Mouse (Mus musculus) embryonic facial prominence, embryonic 11.5 days (tissue): Measurements from ENCODE around the gene Rad54l. TPM values are rescaled to one million over a fixed set of nuclear protein-coding genes. Genes with fewer than 3 reads are reported as not detected.

ENCODE experiments used
- ATAC-seq: fragments of 200-750 bp; cut with Nextera tagmentation; replicated peaks from 2 replicates; pipeline ENCODE4 v1.8.0; 2017; ENCODE audit warnings: low read depth; ENCODE audit not compliant: insufficient number of reproducible peaks, low FRiP score, low TSS enrichment
- DNase-seq: peaks from one replicate; pipeline ENCODE4 v3.0.0-alpha.2; 2015; ENCODE audit warnings: low spot score
- H3K27ac ChIP-seq: fragments of 300-500 bp; sonication (generic); replicated peaks from 2 replicates; pipeline ENCODE4 v1.5.1; 2014; ENCODE audit warnings: mild to moderate bottlenecking, low read depth, low read length, control low read depth
- H3K27me3 ChIP-seq: fragments of 300-500 bp; sonication (generic); 2 replicates; pipeline ENCODE4 v1.6.1; 2014; ENCODE audit warnings: mild to moderate bottlenecking, low read length, moderate library complexity, mixed read lengths; ENCODE audit not compliant: control insufficient read depth, insufficient read depth
- H3K36me3 ChIP-seq: fragments of 300-500 bp; sonication (generic); replicated peaks from 2 replicates; pipeline ENCODE4 v1.6.1; 2014; ENCODE audit warnings: low read depth, mild to moderate bottlenecking, low read length, moderate library complexity, mixed read lengths; ENCODE audit not compliant: control insufficient read depth, insufficient read depth
- H3K4me1 ChIP-seq: fragments of 300-500 bp; sonication (generic); 2 replicates; pipeline ENCODE4 v1.6.1; 2014; ENCODE audit warnings: low read length, mixed read lengths; ENCODE audit not compliant: control insufficient read depth, insufficient read depth
- H3K4me2 ChIP-seq: fragments of 300-500 bp; sonication (generic); 2 replicates; pipeline ENCODE4 v1.6.1; 2014; ENCODE audit warnings: low read depth, mild to moderate bottlenecking, control low read depth, low read length, moderate library complexity
- H3K4me3 ChIP-seq: fragments of 300-500 bp; sonication (generic); 2 replicates; pipeline ENCODE4 v1.5.1; 2014; ENCODE audit warnings: low read depth, low read length, control low read depth
- H3K9ac ChIP-seq: fragments of 300-500 bp; sonication (generic); replicated peaks from 2 replicates; pipeline ENCODE4 v1.6.1; 2014; ENCODE audit warnings: mild to moderate bottlenecking, control low read depth, low read length
- H3K9me3 ChIP-seq: fragments of 300-500 bp; sonication (generic); replicated peaks from 2 replicates; pipeline ENCODE4 v1.6.1; 2016; ENCODE audit warnings: mild to moderate bottlenecking, low read length, inconsistent platforms, mixed read lengths; ENCODE audit not compliant: control insufficient read depth
- WGBS: fragments of 180-500 bp; shearing (Covaris S2); extraction: QIAGEN DNeasy Blood & Tissue Kit; methylation state at CpG from one replicate; pipeline ENCODE4 v1.1.7; 2014; 5-methylcytosine and 5-hydroxymethylcytosine counted together
- polyA plus RNA-seq: library from polyadenylated mRNA; unstranded; fragments of >200 nt; fragmentation: Nextera tagmentation; extraction: Ambion mirVana; gene quantifications from 2 replicates; pipeline ENCODE4 v1.2.1, GENCODE M21; 2014

Gene Rad54l
- polyA plus RNA-seq, 1 experiment from 2014 or later: 60.1 TPM

DNA sequence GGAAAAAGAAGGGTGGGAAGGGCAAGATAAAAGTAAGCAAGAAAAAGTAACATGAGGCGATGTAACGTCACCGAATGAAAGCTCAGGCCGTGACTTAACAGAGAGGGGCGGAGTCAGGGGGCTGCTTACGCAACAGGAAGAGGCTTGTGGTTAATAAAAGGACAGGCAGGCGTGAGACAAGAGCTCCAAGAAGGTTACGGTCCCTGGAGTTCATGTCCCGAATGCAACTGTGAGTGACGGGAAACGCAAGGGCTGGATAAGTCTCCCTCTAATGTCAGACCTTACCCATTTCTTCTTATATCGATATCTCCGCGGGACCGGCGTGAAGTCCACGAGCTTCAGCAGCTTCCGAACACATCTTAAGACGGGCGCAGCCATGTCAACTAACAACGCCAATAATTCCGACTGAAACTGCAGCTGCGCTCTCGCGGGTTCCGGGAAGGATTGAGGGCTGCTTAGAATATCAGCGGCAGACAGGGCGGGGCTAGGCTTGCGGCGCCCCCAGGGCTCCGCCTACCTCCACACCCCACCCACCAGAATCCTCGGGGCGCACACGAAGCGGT is 70.0 kb downstream of the Rad54l start, which contains the start of gene Nsun4:
Nsun4 (minus strand) TSS at position 478 of the 563 bp plus-strand sequence.
- peak; percentile 89 for ATAC-seq
- under 1% methylated on average over 35 of the region's 35 CpGs for WGBS
- peak; percentile 92 for DNase-seq

DNA sequence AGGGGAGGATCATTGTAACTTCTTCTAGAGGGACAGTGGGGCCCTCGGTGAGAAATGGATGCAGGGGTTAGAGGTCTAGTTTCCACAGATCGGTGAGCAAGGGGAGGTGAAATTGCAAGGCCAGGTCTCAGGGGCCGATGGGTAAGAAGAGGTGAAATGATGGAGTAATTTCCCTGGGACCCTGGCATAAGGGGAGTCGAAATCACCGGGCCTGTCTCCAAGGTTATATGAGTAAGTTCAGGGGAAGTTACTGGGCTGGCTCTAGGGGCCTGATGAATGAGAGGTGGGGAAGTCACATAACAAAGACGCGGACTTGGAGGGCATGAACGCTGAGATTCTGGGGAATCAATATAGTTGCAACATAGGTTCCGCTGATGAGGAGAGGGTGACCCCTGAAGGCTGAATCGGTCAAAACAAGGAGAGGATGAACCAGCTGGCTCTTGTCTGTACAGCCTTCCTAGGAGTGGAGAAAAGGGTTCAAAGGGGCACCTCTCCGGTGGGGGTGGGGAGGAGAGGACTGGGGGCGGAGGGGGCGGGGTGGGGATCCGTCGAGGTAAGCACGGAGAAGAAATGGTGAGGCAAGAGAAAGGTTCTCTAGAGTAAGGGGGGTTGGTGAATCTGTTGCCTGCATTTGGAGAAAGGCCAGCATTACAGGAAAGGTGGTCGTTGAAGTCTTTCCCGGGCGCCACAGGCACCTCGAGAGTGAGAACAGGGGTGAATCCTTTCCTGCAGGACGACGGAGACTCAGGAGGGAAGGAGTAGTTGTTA is 70.8 kb downstream of the Rad54l start:
- Histone ChIP-seq H3K4me3 (peak overlapping the region; percentile 56), H3K9ac (peak overlapping the region; percentile 61), H3K36me3 (no peaks in the 10 kb centered on the region), H3K4me2 (peak overlapping the region; percentile 60), H3K27me3 (no peaks in the 10 kb centered on the region), H3K27ac (peak overlapping the region; percentile 53; the same call in 1 of the 2 replicates), H3K9me3 (no peaks in the 10 kb centered on the region), H3K4me1 (no peaks in the 10 kb centered on the region; the same call in 1 of the 2 replicates)
- WGBS: 9% methylated on average over 21 of the region's 22 CpGs
- peak; percentile 44 for ATAC-seq
- DNase-seq: peak; percentile 61

More for the DNA sequence above, 70.0 kb downstream of the Rad54l start, which contains the start of gene Nsun4:
- H3K4me1 ChIP-seq: no peaks in the 10 kb centered on the region; the same call in 1 of the 2 replicates
- H3K27ac ChIP-seq: peak within 1 kb of the TSS; percentile 67
- H3K36me3 ChIP-seq: no peaks in the 10 kb centered on the region
- no peaks in the 10 kb centered on the region for H3K9me3 ChIP-seq
- H3K4me2 ChIP-seq: peak within 1 kb of the TSS; percentile 60
- no peaks in the 10 kb centered on the region for H3K27me3 ChIP-seq
- H3K9ac ChIP-seq: peak within 1 kb of the TSS; percentile 61
- peak within 1 kb of the TSS; percentile 56 for H3K4me3 ChIP-seq

DNA sequence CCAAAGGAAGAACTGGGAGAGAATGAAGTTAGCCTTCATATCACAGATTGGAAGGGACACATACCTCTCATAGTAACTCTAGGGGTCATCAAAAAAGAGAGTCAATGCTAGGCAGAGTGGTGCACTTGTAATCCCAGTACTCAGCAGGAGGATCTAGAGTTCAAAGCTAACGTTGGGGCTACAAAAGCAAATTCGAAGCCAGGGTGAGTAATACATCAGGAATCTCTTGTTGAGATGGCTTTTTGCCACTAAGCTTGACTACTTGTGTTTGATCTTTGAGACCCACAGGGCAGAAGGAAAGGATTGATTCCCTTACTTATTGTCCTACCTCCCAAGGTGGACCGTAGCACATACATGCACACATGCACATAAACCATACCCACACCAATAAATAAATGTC is 74.3 kb downstream of the Rad54l start:
- DNase-seq: no peak
- Histone ChIP-seq H3K4me1 (no peaks in the 10 kb centered on the region; the same call in 1 of the 2 replicates), H3K27me3 (no peaks in the 10 kb centered on the region), H3K27ac (no peak overlapping the region), H3K9me3 (no peaks in the 10 kb centered on the region), H3K4me2 (no peak overlapping the region), H3K9ac (no peak overlapping the region), H3K36me3 (no peaks in the 10 kb centered on the region), H3K4me3 (no peak overlapping the region)
- no peak for ATAC-seq
- WGBS: 88% methylated on average over 3 of the region's 3 CpGs

DNA sequence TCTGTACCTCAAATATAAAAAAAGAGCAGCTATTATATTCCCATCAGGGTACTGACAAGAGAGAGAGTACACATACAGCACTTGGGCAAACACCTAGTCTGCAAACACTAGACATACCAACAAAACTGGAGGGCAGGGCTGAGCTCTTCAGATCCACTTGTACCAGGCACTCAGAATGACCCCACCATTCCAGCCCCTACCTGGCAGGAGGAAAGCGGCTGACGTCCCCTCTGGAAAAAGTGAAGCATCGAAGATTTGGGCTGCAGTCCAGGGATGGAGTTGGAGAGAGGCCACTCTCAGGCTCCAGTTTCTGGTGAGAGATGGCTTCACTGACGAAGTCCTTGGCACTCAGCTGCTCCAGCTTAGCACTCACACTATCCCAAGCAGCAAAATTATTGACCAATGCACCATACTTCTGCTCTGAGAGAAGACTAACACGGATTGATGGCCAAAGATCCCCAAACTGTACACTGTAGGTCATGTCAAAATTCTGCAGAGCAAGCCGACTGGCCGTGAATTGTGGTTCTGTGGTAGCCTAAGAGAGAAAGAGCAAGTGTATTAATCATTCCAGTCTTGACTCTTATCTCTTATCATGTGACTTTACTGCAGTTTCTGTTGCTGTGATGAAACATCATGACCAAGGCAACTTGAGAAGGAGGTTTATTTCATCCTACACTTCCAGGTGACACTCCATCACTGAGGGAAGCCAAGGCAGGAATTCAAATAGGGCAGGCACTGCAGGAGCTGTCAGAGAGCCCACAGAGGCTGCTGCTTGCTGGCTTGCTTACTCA is 75.2 kb downstream of the Rad54l start:
- Histone ChIP-seq H3K4me2 (no peak overlapping the region), H3K36me3 (no peaks in the 10 kb centered on the region), H3K9ac (no peak overlapping the region), H3K27me3 (no peaks in the 10 kb centered on the region), H3K9me3 (no peaks in the 10 kb centered on the region), H3K27ac (no peak overlapping the region), H3K4me1 (no peaks in the 10 kb centered on the region; the same call in 1 of the 2 replicates), H3K4me3 (no peak overlapping the region)
- 85% methylated on average over 7 of the region's 7 CpGs for whole genome bisulfite sequencing
- ATAC-seq: no peak
- no peak for DNase-seq

DNA sequence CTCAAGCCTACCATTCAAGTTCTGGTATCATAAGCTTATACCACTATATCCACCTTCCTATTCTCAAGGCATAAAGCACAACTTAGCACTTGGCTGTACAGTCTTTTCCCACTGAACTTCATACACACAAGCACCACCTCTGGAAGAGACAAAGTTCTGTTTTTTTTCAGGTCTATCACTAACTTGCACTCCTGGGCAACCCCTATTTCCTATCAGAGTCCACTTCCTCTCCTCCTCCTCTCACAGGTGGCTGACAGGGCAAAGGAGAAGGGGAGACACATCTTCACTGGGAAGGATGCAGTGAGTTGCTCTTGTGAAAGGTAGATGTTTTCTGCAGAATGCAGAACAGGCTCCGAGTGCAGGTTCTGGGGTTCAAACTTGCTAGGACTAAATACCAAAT is 75.8 kb downstream of the Rad54l start:
- Histone ChIP-seq H3K4me3 (no peak overlapping the region), H3K36me3 (no peaks in the 10 kb centered on the region), H3K4me2 (no peak overlapping the region), H3K27ac (no peak overlapping the region), H3K27me3 (no peaks in the 10 kb centered on the region), H3K4me1 (no peaks in the 10 kb centered on the region; the same call in 1 of the 2 replicates), H3K9ac (no peak overlapping the region), H3K9me3 (no peaks in the 10 kb centered on the region)
- ATAC-seq (no peak), DNase-seq (no peak)
- 89% methylated on average over 1 of the region's 1 CpGs for WGBS

DNA sequence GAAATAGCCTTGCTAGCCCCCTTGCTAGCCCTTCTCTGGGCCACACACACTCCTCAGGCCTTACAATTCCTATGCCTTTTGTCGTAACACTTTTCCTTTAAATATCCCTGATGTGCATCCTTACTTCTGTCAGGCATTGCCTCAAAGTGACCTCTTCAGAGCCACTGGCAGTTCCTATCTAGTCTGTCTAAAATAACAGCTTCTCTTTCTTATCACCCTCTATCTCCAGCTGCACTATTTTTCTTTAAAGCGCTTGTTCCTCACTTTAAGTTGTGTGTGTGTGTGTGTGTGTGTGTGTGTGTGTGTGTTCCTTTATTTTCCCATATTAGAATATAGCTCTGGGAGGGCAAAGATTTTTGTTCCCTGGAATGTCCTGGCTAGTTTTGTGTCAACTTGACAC is 76.9 kb downstream of the Rad54l start:
- Histone ChIP-seq H3K4me1 (no peaks in the 10 kb centered on the region), H3K4me3 (no peak overlapping the region), H3K9ac (no peak overlapping the region), H3K36me3 (no peaks in the 10 kb centered on the region), H3K4me2 (no peak overlapping the region), H3K9me3 (no peaks in the 10 kb centered on the region), H3K27ac (no peak overlapping the region), H3K27me3 (no peaks in the 10 kb centered on the region)
- WGBS: 94% methylated on average over 2 of the region's 2 CpGs
- DNase-seq (no peak), ATAC-seq (no peak)
